Mouse (Mus musculus): ENCODE results near the gene C530025M09Rik.

Gene C530025M09Rik

DNA sequence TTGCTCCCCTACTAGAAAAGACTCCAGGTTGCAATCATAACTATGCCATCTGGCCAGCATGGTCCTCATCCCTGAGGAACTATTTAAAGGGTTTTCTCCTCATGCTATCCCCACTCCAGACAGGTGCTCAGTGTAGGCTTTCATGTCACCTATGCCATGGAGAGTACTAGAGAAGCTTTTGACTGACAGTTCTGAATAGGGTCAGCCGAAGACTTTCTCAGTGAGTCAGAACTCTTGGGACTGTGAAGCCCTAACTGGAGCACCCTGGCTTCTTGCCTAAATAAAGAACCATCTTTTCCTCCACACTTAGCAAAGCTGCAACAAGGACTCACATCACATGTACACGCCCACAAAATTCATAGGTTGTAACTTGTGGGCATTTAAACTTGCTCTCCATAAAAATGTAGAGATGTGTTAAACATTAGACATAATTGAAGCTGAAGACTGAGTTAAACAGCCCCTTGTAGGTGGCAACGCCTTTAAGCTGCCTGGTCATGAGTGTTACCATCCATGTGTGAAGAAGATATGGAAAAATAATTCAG lies 26.3 kb downstream of the C530025M09Rik start:
- no peak for DNase-seq (ENCODE audit: low read depth, low spot score)

- DNase-seq (ENCODE audit: low read depth, low spot score): no peak
Observed at GRCm38 (mm10) chr2:149798613-149799012, 32.4 kb downstream of the C530025M09Rik start.

Measured in telencephalon, adult 2 months (tissue).